Mouse (Mus musculus) spleen, adult 2 months (tissue): ENCODE results near the gene Vstm5. TPM values are rescaled to one million over a fixed set of nuclear protein-coding genes. Genes with fewer than 3 reads are reported as not detected.

ENCODE experiments used
- DNase-seq, 2 experiments: peaks; one replicate each; pipeline versions ENCODE4 v3.0.0 to v3.0.0-alpha.2; 2012 to 2021; ENCODE audit warnings: low spot score in 2 of 2, low read depth in 1 of 2
- H3K27ac ChIP-seq: fragments of 200-500 bp; 2 replicates; pipeline ENCODE4 v1.5.1; 2012; ENCODE audit warnings: low read length, inconsistent platforms; ENCODE audit not compliant: insufficient read depth
- H3K27me3 ChIP-seq: fragments of 200-500 bp; 2 replicates; pipeline ENCODE4 v1.6.1; 2012; ENCODE audit warnings: mild to moderate bottlenecking, moderate library complexity, low read length, inconsistent platforms; ENCODE audit not compliant: control insufficient read depth, insufficient read depth
- H3K36me3 ChIP-seq: fragments of 200-500 bp; 2 replicates; pipeline ENCODE4 v1.6.1; 2012; ENCODE audit warnings: mild to moderate bottlenecking, low read length, inconsistent platforms; ENCODE audit not compliant: control insufficient read depth, insufficient read depth
- H3K4me1 ChIP-seq: fragments of 200-500 bp; 2 replicates; pipeline ENCODE4 v1.6.1; 2011; ENCODE audit warnings: inconsistent platforms; ENCODE audit not compliant: control insufficient read depth, insufficient read depth, insufficient read length
- H3K4me3 ChIP-seq: fragments of 200-500 bp; 2 replicates; pipeline ENCODE4 v1.5.1; 2011; ENCODE audit warnings: mild to moderate bottlenecking, inconsistent platforms; ENCODE audit not compliant: insufficient read depth, insufficient read length; ENCODE audit errors: extremely low read depth
- CTCF ChIP-seq: fragments of 200-500 bp; IDR thresholded peaks from 2 replicates; pipeline ENCODE4 v1.5.1; 2011; ENCODE audit warnings: mild to moderate bottlenecking, inconsistent platforms; ENCODE audit not compliant: insufficient read depth, insufficient read length, insufficient replicate concordance; ENCODE audit errors: extremely low read depth
- POLR2A ChIP-seq: fragments of 200-500 bp; IDR thresholded peaks from 2 replicates; pipeline ENCODE4 v1.6.1; 2011; ENCODE audit warnings: low read depth, low read length, inconsistent platforms
- WGBS: fragments of 180-500 bp; shearing (Covaris S2); methylation state at CpG from one replicate; pipeline ENCODE4 v1.1.7; 2018; 5-methylcytosine and 5-hydroxymethylcytosine counted together
- polyA plus RNA-seq: library from polyadenylated mRNA; depleted of rRNA; stranded (reverse); fragments of >200 nt; gene quantifications from 2 replicates; pipeline ENCODE4 v1.2.3, GENCODE M21; 2012

The Vstm5 gene
- polyA plus RNA-seq, 1 experiment: 0.54 TPM

DNA sequence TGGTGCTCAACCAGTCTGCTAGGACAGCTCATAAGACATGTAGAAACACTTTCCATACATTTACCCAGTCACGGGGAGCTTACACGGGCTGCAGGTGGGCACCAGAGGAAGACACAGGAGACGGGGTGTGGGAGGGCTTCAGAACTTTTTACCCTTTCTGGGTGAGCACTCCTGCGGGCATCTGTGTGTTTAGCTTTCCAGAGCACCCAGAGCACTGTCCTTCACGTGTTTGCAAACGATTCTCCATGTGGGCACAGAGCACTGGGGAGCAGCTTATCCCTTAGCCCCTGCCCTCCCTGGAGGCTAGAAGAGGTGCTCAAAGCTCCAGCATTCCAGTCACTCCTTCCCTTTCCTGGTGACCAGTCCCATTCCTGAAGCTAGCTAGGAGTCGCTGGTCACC is 15.7 kb downstream of the Vstm5 start:
- Histone ChIP-seq H3K27me3 (no peaks in the 10 kb centered on the region), H3K36me3 (no peaks in the 10 kb centered on the region), H3K4me1 (no peaks in the 10 kb centered on the region), H3K4me3 (no peak overlapping the region), H3K27ac (no peak overlapping the region)
- no peak for DNase-seq
- WGBS: 82% methylated on average over 7 of the region's 7 CpGs
- TF ChIP-seq POLR2A: no peak
- no peak for TF ChIP-seq CTCF

DNA sequence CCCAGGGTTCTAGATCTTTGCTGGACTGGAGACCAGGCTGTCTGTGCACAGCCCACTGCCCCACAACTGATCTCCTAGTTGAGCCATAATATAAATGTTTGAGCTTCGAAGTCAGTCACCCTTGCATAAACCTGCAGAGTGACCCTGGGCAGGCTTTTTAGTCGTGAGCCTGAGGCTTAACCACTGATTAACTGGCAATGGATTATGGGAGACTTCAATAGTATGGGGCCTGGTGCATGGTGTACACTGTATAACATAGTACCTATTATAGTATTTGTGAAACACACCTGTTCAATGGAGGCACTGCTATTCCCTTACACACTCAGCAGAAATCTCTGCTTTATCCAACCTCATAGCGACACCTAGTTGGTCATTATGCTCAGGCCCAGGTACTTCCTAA is 17.4 kb downstream of the Vstm5 start:
- H3K4me1 ChIP-seq: no peaks in the 10 kb centered on the region
- TF ChIP-seq CTCF (no peak), POLR2A (no peak)
- 85% methylated on average over 3 of the region's 3 CpGs for WGBS
- no peak overlapping the region for H3K4me3 ChIP-seq
- H3K27ac ChIP-seq: no peak overlapping the region
- no peaks in the 10 kb centered on the region for H3K27me3 ChIP-seq
- peaks cover 3% of the 10 kb centered on the region; the same call in 1 of the 2 replicates for H3K36me3 ChIP-seq
- no peak for DNase-seq

DNA sequence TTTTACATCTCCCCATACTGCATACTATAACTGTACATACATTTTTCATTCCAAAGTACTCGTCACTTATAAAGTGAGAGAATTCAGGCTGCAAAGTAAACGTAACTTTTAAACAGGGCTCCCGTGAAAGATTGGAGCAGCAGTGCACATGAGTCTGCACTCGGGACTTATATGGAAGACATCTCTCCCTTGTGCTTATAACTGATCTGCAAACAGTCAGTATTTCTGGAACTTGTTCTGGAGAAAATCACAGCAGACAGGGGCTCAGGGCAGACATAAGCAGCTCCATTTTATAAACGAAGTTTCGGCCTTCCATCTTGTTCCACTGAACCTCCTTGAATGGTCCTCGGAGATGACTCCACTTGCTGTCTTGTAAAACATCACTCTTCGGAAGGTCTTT is 23.1 kb downstream of the Vstm5 start:
- DNase-seq: no peak
- 93% methylated on average over 8 of the region's 8 CpGs for WGBS
- Histone ChIP-seq H3K27me3 (no peaks in the 10 kb centered on the region), H3K4me1 (no peaks in the 10 kb centered on the region), H3K4me3 (no peak overlapping the region), H3K36me3 (peaks cover 43% of the 10 kb centered on the region), H3K27ac (no peak overlapping the region)
- TF ChIP-seq POLR2A: no peak
- no peak for TF ChIP-seq CTCF

DNA sequence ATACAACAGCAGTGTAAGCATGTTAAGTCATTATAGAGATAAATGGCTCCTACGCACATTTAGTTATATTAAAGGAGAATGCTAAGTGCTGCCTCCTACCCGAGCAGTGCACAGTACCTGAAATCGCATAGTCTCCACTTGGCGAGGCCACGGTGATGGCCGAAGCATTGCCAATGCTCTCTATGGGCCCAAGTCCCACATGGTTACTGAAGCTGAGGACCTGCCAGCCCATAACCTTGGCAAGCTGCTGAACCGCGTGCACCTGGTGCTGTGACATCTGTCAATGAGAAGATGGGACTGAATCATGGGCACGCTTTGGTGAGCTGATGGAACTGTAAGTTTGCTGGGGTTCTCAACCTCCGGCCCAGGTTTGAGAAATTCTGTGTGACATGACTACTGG is 24.6 kb downstream of the Vstm5 start:
- no peaks in the 10 kb centered on the region for H3K4me1 ChIP-seq
- 96% methylated on average over 10 of the region's 10 CpGs for WGBS
- no peak overlapping the region for H3K27ac ChIP-seq
- H3K4me3 ChIP-seq: no peak overlapping the region
- no peak for DNase-seq
- TF ChIP-seq CTCF: no peak
- TF ChIP-seq POLR2A: no peak
- peaks cover 49% of the 10 kb centered on the region for H3K36me3 ChIP-seq
- no peaks in the 10 kb centered on the region for H3K27me3 ChIP-seq

DNA sequence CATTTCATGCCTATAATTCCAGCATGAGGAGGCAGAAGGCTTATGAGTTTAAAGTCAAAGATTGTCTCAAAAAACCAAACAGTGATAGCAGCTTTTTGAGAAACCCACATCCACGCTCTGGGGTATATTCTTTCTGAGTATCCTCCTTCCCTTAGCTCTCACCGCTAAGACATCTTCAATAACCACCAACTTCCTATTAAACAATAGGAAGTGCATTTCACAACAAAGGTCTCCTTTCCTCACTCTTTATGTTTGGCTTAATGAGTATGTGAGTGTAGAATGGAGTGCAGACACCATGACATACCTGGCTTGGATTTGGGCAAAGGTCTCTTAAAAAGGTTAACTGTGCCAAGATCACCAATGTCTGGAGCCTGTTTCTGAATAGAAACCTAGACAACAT is 35.1 kb downstream of the Vstm5 start:
- Histone ChIP-seq H3K4me3 (no peak overlapping the region), H3K27me3 (no peaks in the 10 kb centered on the region), H3K4me1 (peaks cover 2% of the 10 kb centered on the region; the same call in 1 of the 2 replicates), H3K27ac (no peak overlapping the region), H3K36me3 (peaks cover 48% of the 10 kb centered on the region)
- 85% methylated on average over 2 of the region's 2 CpGs for WGBS
- TF ChIP-seq POLR2A (no peak), CTCF (no peak)
- DNase-seq: no peak

DNA sequence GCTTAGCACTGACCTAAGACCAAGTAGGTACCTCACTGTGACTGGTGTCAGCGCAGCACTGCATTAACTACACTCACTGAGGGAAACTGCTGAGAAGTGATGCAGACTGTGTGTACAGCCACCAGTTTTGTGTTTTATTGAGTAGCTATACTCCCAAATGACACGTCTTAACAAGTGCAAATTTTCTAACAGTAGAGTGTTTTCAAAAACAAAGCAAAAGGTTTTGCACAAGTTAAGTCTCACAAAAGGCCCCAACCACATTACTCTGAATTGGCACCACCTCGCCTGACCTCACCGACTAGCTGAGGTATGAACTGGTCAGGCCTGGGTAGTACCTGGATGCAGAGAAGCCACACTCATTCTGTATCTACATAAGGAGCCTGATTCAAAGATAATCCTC is 38.0 kb downstream of the Vstm5 start:
- TF ChIP-seq CTCF: no peak
- no peak for TF ChIP-seq POLR2A
- peaks cover 8% of the 10 kb centered on the region; the same call in 1 of the 2 replicates for H3K4me1 ChIP-seq
- no peak for DNase-seq

DNA sequence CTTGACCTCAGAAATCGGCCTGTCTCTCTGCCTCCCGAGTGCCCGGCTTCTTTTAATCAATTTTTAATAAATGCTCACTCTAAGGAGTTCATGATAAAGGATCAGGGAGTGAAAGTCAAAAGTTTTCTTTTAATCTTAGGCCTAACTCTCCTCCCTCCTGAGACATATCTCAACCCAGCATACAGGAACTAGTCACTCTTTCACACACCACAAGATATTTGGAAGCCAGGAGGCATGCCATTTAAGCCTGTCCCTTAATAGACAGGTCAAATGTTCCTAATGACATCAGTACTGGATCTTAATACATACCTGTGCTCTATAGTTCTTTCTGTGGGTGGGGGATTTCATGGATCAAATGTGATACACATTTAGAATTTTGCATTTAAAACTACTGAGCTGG is 39.5 kb downstream of the Vstm5 start:
- H3K27me3 ChIP-seq: no peaks in the 10 kb centered on the region
- DNase-seq: no peak
- TF ChIP-seq POLR2A: no peak
- TF ChIP-seq CTCF: no peak
- H3K4me1 ChIP-seq: peaks cover 8% of the 10 kb centered on the region; the same call in 1 of the 2 replicates
- no peak overlapping the region for H3K4me3 ChIP-seq
- no peak overlapping the region for H3K27ac ChIP-seq
- peaks cover 22% of the 10 kb centered on the region for H3K36me3 ChIP-seq
- 84% methylated on average over 3 of the region's 3 CpGs for WGBS

More for the DNA sequence above, 38.0 kb downstream of the Vstm5 start:
- Histone ChIP-seq H3K36me3 (peaks cover 31% of the 10 kb centered on the region), H3K27ac (no peak overlapping the region), H3K27me3 (no peaks in the 10 kb centered on the region), H3K4me3 (no peak overlapping the region)
- 95% methylated on average over 4 of the region's 4 CpGs for WGBS
